Mouse (Mus musculus) liver, embryonic 14.5 days (tissue): ENCODE measurements at regions not wholly inside any gene's neighbourhood (a gene's known extent, or its start where the extent isn't known, plus 50 kb on each side); places are given as distances from the start of the nearest gene placed in this dataset.
A peak's percentile ranks its signal among the peaks of the same experiment; 100 is the strongest.

Source experiments
- ATAC-seq: fragments of 200-750 bp; cut with Nextera tagmentation; 2 replicates; pipeline ENCODE4 v1.8.0; 2017; ENCODE audit warnings: moderate number of reproducible peaks, mild to moderate bottlenecking, moderate library complexity; ENCODE audit not compliant: insufficient read depth
- DNase-seq, 3 experiments: peaks; one replicate each; pipeline ENCODE4 v3.0.0-alpha.2; 2012 to 2013; ENCODE audit warnings: low read depth in 3 of 3, low spot score in 3 of 3
- H3K27ac ChIP-seq: fragments of 300-500 bp; sonication (generic); 2 replicates; pipeline ENCODE4 v1.5.1; 2014; ENCODE audit warnings: moderate library complexity, mild to moderate bottlenecking, control low read depth, inconsistent platforms
- H3K27me3 ChIP-seq: fragments of 300-500 bp; sonication (generic); 2 replicates; pipeline ENCODE4 v1.6.1; 2014; ENCODE audit warnings: mild to moderate bottlenecking, low read length, moderate library complexity; ENCODE audit not compliant: control insufficient read depth, insufficient read depth
- H3K36me3 ChIP-seq: fragments of 300-500 bp; sonication (generic); replicated peaks from 2 replicates; pipeline ENCODE4 v1.6.1; 2014; ENCODE audit warnings: low read depth; ENCODE audit not compliant: control insufficient read depth, insufficient read depth
- H3K4me1 ChIP-seq, 2 experiments: fragments of 200-500 bp in 1 of 2; fragments of 300-500 bp in 1 of 2; sonication (generic) in 1 of 2; replicated peaks; 2 replicates each; pipeline ENCODE4 v1.6.1; 2012 to 2014; ENCODE audit warnings: antibody characterized with exemption in 1 of 2, inconsistent platforms in 1 of 2, low read length in 1 of 2; ENCODE audit not compliant: control insufficient read depth in 2 of 2, insufficient read depth in 2 of 2
- H3K4me2 ChIP-seq: fragments of 300-500 bp; sonication (generic); 2 replicates; pipeline ENCODE4 v1.6.1; 2014; ENCODE audit warnings: low read depth, mild to moderate bottlenecking, control low read depth, moderate library complexity
- H3K4me3 ChIP-seq, 2 experiments: fragments of 200-500 bp in 1 of 2; fragments of 300-500 bp in 1 of 2; sonication (generic) in 1 of 2; 2 replicates each; pipeline ENCODE4 v1.5.1; 2012 to 2014; ENCODE audit warnings: low read depth in 2 of 2, low read length in 2 of 2, mild to moderate bottlenecking in 2 of 2, control low read depth in 1 of 2, inconsistent platforms in 1 of 2, moderate library complexity in 1 of 2; ENCODE audit not compliant: insufficient read depth in 1 of 2
- H3K9ac ChIP-seq: fragments of 300-500 bp; sonication (generic); replicated peaks from 2 replicates; pipeline ENCODE4 v1.6.1; 2014; ENCODE audit warnings: mild to moderate bottlenecking, control low read depth, moderate library complexity
- H3K9me3 ChIP-seq: fragments of 300-500 bp; sonication (generic); 2 replicates; pipeline ENCODE4 v1.6.1; 2016; ENCODE audit warnings: low read length, mixed read lengths; ENCODE audit not compliant: control insufficient read depth
- CTCF ChIP-seq: IDR thresholded peaks from 2 replicates; pipeline ENCODE4 v1.5.1; 2016; ENCODE audit warnings: antibody characterized with exemption, low read depth, control low read depth
- EP300 ChIP-seq: IDR thresholded peaks from 2 replicates; pipeline ENCODE4 v1.6.1; 2016; ENCODE audit warnings: antibody characterized with exemption, low read depth
- WGBS: fragments of 180-500 bp; shearing (Covaris S2); extraction: QIAGEN DNeasy Blood & Tissue Kit; methylation state at CpG from one replicate; pipeline ENCODE4 v1.1.7; 2014; ENCODE audit not compliant: insufficient replicate concordance; 5-methylcytosine and 5-hydroxymethylcytosine counted together

DNA sequence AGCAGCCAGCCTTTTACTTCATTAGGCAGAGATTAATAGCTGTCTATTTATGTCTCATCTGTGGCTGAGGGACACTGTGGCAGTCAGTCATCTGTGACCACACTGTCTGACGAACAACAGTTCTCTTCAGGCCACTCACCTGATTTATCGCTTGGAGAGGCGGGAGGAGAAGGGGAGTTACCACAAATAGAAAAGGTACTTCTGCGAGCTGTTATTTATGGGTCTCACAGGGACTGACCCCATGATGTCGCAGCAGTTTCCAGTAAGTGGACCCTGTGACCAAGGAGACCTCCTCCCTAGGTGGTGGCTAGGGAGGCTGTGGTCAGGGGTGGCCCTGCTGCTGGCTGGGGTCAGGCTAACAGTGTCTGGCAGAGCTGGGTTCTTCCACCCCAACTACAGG lies 176.7 kb downstream of the Thbs2 start:
- H3K9me3 ChIP-seq, result no peaks in the 10 kb centered on the region
- ATAC-seq (no peak), DNase-seq (no peak)
- H3K36me3 ChIP-seq, result no peaks in the 10 kb centered on the region
- H3K9ac ChIP-seq, result no peak overlapping the region
- TF ChIP-seq EP300 (no peak), CTCF (no peak)
- no peak overlapping the region for H3K27ac ChIP-seq
- no peak overlapping the region for H3K4me2 ChIP-seq
- no peaks in the 10 kb centered on the region for H3K4me1 ChIP-seq
- 56% methylated on average over 5 of the region's 5 CpGs for WGBS
- H3K4me3 ChIP-seq, result no peak overlapping the region
- no peaks in the 10 kb centered on the region for H3K27me3 ChIP-seq

DNA sequence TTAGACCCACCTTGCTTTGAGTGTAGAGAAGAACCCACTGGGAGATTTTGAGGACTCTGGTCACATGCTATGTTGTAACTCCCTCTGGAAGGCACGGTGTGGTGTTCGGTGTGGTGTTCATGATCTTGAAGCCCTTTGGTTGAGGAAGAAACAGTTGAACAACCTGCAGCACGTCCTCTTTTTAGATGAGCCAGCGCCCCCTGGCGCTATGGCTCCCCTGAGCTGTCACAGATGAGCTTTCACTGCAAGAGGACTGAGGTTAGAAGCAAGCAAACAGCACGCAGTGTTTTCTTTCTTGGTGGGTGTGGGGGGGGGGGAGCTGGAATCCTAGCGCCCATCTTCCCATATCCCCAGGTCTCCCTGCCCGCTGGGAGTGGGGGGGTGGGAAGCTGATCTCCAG lies 177.9 kb downstream of the Thbs2 start:
- Histone ChIP-seq H3K9ac (no peak overlapping the region), H3K36me3 (no peaks in the 10 kb centered on the region), H3K27me3 (no peaks in the 10 kb centered on the region), H3K4me2 (no peak overlapping the region), H3K27ac (no peak overlapping the region), H3K4me1 (no peaks in the 10 kb centered on the region), H3K9me3 (no peaks in the 10 kb centered on the region), H3K4me3 (no peak overlapping the region)
- no peak for TF ChIP-seq EP300
- TF ChIP-seq CTCF, result peak; percentile 48
- ATAC-seq, result no peak
- 31% methylated on average over 8 of the region's 8 CpGs for WGBS
- DNase-seq, result no peak

- Histone ChIP-seq H3K9ac (no peak overlapping the region), H3K27me3 (no peaks in the 10 kb centered on the region), H3K4me1 (no peaks in the 10 kb centered on the region), H3K4me2 (no peak overlapping the region), H3K9me3 (no peaks in the 10 kb centered on the region), H3K27ac (no peak overlapping the region), H3K36me3 (no peaks in the 10 kb centered on the region), H3K4me3 (no peak overlapping the region)
- ATAC-seq (no peak), DNase-seq (no peak)
- WGBS, result 58% methylated on average over 4 of the region's 4 CpGs
- TF ChIP-seq EP300 (no peak), CTCF (no peak)
Observed at GRCm38 (mm10) chr17:14513454-14513853, 180.6 kb downstream of the Thbs2 start.

- ATAC-seq, result no peak
Observed at GRCm38 (mm10) chr17:14510486-14510885, 183.5 kb downstream of the Thbs2 start.

GRCm38 (mm10) chr17:14507111-14507510 lies 186.9 kb downstream of the Thbs2 start:
- WGBS, result 61% methylated on average over 3 of the region's 3 CpGs
- no peaks in the 10 kb centered on the region for H3K4me1 ChIP-seq
- H3K9me3 ChIP-seq, result no peaks in the 10 kb centered on the region
- TF ChIP-seq EP300 (no peak), CTCF (no peak)
- ATAC-seq (no peak), DNase-seq (no peak)
- no peak overlapping the region for H3K4me2 ChIP-seq
- H3K4me3 ChIP-seq, result no peak overlapping the region
- no peak overlapping the region for H3K27ac ChIP-seq
- H3K27me3 ChIP-seq, result no peaks in the 10 kb centered on the region
- H3K36me3 ChIP-seq, result no peaks in the 10 kb centered on the region
- H3K9ac ChIP-seq, result no peak overlapping the region

More at GRCm38 (mm10) chr17:14510486-14510885, 183.5 kb downstream of the Thbs2 start:
- 62% methylated on average over 6 of the region's 6 CpGs for WGBS
- no peak for TF ChIP-seq CTCF
- TF ChIP-seq EP300, result no peak
- Histone ChIP-seq H3K27ac (no peak overlapping the region), H3K4me3 (no peak overlapping the region), H3K36me3 (no peaks in the 10 kb centered on the region), H3K9me3 (no peaks in the 10 kb centered on the region), H3K9ac (no peak overlapping the region), H3K4me1 (no peaks in the 10 kb centered on the region), H3K27me3 (no peaks in the 10 kb centered on the region), H3K4me2 (no peak overlapping the region)
- no peak for DNase-seq
